Mouse (Mus musculus) testis, adult 2 months (tissue): ENCODE measurements around the gene Acadm. TPM values are rescaled to one million over a fixed set of nuclear protein-coding genes. Genes with fewer than 3 reads are reported as not detected.

Experiments
- H3K27ac ChIP-seq: fragments of 200-500 bp; 2 replicates; pipeline ENCODE4 v1.5.1; 2012; ENCODE audit warnings: low read depth, low read length; ENCODE audit not compliant: control insufficient read depth, insufficient read depth
- H3K27me3 ChIP-seq: fragments of 200-500 bp; 2 replicates; pipeline ENCODE4 v1.6.1; 2012; ENCODE audit warnings: mild to moderate bottlenecking, low read length, moderate library complexity; ENCODE audit not compliant: control insufficient read depth, insufficient read depth
- H3K36me3 ChIP-seq: fragments of 200-500 bp; 2 replicates; pipeline ENCODE4 v1.6.1; 2012; ENCODE audit warnings: mild to moderate bottlenecking, low read length; ENCODE audit not compliant: control insufficient read depth, insufficient read depth
- H3K4me1 ChIP-seq: fragments of 200-500 bp; 2 replicates; pipeline ENCODE4 v1.6.1; 2012; ENCODE audit warnings: low read length; ENCODE audit not compliant: control insufficient read depth, insufficient read depth
- H3K4me3 ChIP-seq: fragments of 200-500 bp; 2 replicates; pipeline ENCODE4 v1.5.1; 2012; ENCODE audit warnings: low read depth, mild to moderate bottlenecking, low read length, moderate library complexity, mixed read lengths; ENCODE audit not compliant: control insufficient read depth
- CTCF ChIP-seq: fragments of 200-500 bp; IDR thresholded peaks from 2 replicates; pipeline ENCODE4 v1.5.1; 2012; ENCODE audit warnings: low read depth, mild to moderate bottlenecking, inconsistent platforms, low read length, moderate library complexity; ENCODE audit not compliant: control insufficient read depth, insufficient read depth, insufficient replicate concordance
- POLR2A ChIP-seq: fragments of 200-500 bp; IDR thresholded peaks from 2 replicates; pipeline ENCODE4 v1.6.1; 2012; ENCODE audit warnings: low read depth, mild to moderate bottlenecking, inconsistent platforms, low read length, moderate library complexity; ENCODE audit not compliant: control insufficient read depth
- polyA plus RNA-seq: library from polyadenylated mRNA; depleted of rRNA; stranded (reverse); fragments of >200 nt; gene quantifications from 2 replicates; pipeline ENCODE4 v1.2.3, GENCODE M21; 2012; rRNA removed

Acadm gene
- polyA plus RNA-seq, 1 experiment = 13.3 TPM

- no peak overlapping the region for H3K4me3 ChIP-seq
- no peak overlapping the region for H3K27ac ChIP-seq
- no peaks in the 10 kb centered on the region for H3K36me3 ChIP-seq
- H3K4me1 ChIP-seq = no peaks in the 10 kb centered on the region
- no peak for TF ChIP-seq CTCF
- no peaks in the 10 kb centered on the region for H3K27me3 ChIP-seq
Measured at GRCm38 (mm10) chr3:153897216-153897615, 47.2 kb downstream of the Acadm start.

GRCm38 (mm10) chr3:153895454-153895853, 49.0 kb downstream of the Acadm start:
- no peaks in the 10 kb centered on the region for H3K36me3 ChIP-seq
- H3K27me3 ChIP-seq = no peaks in the 10 kb centered on the region
- H3K4me1 ChIP-seq = no peaks in the 10 kb centered on the region
- no peak overlapping the region for H3K4me3 ChIP-seq
- TF ChIP-seq CTCF (no peak), POLR2A (no peak)
- no peak overlapping the region for H3K27ac ChIP-seq

- no peaks in the 10 kb centered on the region for H3K27me3 ChIP-seq
- TF ChIP-seq POLR2A = no peak
- TF ChIP-seq CTCF = no peak
- H3K27ac ChIP-seq = no peak overlapping the region
- no peaks in the 10 kb centered on the region for H3K4me1 ChIP-seq
- no peak overlapping the region for H3K4me3 ChIP-seq
- no peaks in the 10 kb centered on the region for H3K36me3 ChIP-seq
Measured at GRCm38 (mm10) chr3:153889188-153889781, 55.1 kb downstream of the Acadm start.

GRCm38 (mm10) chr3:153888141-153888540, 56.3 kb downstream of the Acadm start:
- Histone ChIP-seq H3K36me3 (no peaks in the 10 kb centered on the region), H3K4me1 (no peaks in the 10 kb centered on the region), H3K27me3 (no peaks in the 10 kb centered on the region), H3K4me3 (no peak overlapping the region), H3K27ac (no peak overlapping the region)
- TF ChIP-seq CTCF = no peak

- no peaks in the 10 kb centered on the region for H3K4me1 ChIP-seq
- no peak overlapping the region for H3K4me3 ChIP-seq
- H3K27ac ChIP-seq = no peak overlapping the region
- H3K36me3 ChIP-seq = no peaks in the 10 kb centered on the region; the same call in 1 of the 2 replicates
- TF ChIP-seq POLR2A = no peak
- TF ChIP-seq CTCF = no peak
- H3K27me3 ChIP-seq = no peaks in the 10 kb centered on the region
Measured at GRCm38 (mm10) chr3:153886296-153886695, 58.1 kb downstream of the Acadm start.

Other genes starting within 250 kb of the Acadm start
- gene St6galnac3, start 219.5 kb downstream of the Acadm start, polyA plus RNA-seq = 2.1 and 2.2 TPM in 2 replicates
- gene Asb17, start 100.4 kb downstream of the Acadm start, polyA plus RNA-seq = 124 and 160 TPM in 2 replicates
- gene Msh4, start 38.5 kb downstream of the Acadm start, polyA plus RNA-seq = 11.8 and 14.6 TPM in 2 replicates
- 9.8 and 11.6 TPM in 2 replicates for gene Rabggtb, start 31.6 kb downstream of the Acadm start, polyA plus RNA-seq
- 3.0 and 3.7 TPM in 2 replicates for gene Slc44a5, start 28.8 kb upstream of the Acadm start, polyA plus RNA-seq